Mouse (Mus musculus) adipocyte (in vitro differentiated cells): ENCODE results near the gene Dnah14.
"Not testable (repeated sequence)": the region's sequence is repeated elsewhere in the genome, so short reads cannot be mapped to it uniquely, and the experiment has no call there.

Source experiments
- DNase-seq: peaks from one replicate; pipeline ENCODE4 v3.0.0-alpha.2; 2016; ENCODE audit warnings: low spot score

Gene Dnah14

GRCm38 (mm10) chr1:181782600-181782999 lies 206.2 kb downstream of the Dnah14 start:
- DNase-seq = not testable (repeated sequence)

DNA sequence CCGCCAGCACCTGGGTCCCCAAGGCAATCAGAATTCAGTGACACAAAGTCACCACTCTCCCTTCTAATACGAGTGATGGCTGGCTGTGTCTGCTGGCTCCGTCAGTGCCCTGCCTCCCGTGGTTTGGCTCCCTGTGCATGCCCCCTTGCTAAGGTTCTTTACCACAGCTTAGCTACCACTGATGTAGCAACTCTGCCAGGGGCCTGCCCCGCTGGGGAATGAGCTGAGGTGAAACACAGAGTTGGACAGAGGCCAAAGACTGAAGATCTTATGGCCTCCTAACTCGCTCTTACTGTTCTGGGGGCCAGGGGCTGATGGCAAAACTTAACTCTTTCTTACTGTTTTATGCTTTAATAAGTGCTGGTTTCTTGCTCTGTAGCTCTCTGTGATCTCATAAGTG lies 213.6 kb downstream of the Dnah14 start:
- no peak for DNase-seq

DNA sequence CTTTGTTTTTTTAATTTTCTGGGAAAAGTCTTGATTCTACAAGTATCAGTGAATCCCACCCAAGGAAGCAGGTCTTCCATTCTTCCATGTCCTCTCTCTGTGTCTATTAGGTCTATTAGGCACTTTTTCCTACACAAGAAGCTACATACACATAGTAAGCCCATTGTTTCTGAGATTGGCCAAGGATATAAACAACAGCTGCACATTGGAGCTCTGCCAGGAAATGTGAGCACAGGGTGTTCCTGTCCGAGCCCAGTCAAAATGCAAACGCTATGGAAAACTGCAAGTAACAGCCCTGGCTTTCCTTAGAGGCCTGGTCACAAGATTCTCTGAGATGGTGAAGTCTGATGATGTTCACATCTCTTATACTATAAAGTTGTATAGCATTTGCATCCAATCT lies 217.2 kb downstream of the Dnah14 start:
- peak; percentile 49 for DNase-seq

- DNase-seq = no peak
These were observed 223.6 kb downstream of the Dnah14 start for GRCm38 (mm10) chr1:181799911-181800310.

- no peak for DNase-seq
These were observed 224.3 kb downstream of the Dnah14 start for GRCm38 (mm10) chr1:181800667-181801066.

DNA sequence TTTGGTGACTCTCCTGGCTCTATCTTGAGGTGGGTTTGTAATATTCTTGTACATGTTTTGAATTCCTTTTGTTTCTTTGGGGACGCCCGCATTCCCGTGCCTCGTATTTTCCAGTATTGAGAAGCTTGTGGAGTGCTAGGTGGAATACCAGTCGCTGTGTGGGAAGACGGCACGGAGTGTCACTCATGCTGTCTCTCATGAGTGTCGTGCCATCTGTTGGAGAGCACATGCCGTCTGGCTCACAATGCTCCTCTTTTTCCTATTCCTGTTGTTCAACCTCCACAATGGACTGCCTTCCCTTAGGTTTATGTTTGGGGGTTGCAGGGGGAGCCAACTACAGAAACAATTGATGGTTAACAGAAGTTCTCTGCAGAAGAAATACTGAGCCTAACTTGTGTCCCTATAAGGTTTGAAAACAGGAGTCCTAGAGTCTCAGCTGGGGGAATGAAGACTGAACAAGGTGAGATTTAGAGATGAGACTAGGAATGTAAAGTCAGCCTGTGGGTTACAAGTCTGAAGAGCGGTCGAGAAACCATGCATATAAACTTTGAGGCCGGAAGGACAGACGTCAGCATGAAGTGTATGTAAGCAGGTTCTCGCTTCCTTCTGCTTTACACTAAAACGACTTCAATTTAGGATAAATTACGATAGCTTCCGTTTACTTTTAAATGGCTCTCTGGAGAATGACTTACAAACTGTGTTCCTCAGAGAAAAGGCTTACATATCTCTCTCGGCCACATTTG lies 235.3 kb downstream of the Dnah14 start:
- DNase-seq = no peak

DNA sequence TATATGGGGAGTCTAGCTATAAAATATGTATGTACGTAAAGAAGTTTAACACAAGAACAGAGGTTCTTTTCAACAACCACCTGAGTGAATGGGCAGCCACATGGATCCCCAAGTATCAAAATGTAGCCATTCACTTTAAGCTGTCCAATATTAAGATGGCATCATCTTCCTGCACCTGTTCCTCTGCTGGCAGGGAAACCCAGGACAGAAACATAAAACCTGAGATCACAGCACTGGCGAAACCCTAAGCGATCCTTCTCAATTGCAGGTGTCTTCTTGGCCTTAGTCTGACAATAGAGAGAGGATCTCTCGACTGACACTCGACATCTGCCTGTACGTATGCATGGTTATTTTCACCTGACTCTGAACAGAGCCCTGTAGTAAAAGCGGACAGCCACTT lies 250.4 kb downstream of the Dnah14 start:
- no peak for DNase-seq

- DNase-seq = no peak
These were observed 252.0 kb downstream of the Dnah14 start for GRCm38 (mm10) chr1:181828365-181828764.

GRCm38 (mm10) chr1:181832720-181833119 lies 256.4 kb downstream of the Dnah14 start:
- no peak for DNase-seq

DNA sequence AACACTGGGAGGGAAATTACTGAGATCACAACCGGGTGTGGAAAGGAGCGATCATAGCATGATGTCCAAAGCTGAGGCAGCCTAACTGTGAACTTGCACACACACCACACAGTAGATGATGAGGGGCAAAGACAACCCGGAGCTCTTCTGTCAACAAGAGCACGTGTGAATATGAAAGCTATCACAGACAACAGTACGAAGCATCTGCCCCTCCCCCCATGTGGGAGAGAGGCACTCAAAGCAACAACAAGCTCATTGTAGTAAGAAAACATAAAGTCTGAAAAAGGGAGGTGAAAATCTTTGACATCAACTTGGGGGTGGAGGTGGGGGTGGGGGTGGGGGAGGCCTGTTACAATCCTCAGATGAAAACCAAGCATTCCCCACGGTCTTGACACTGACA lies 256.8 kb downstream of the Dnah14 start:
- DNase-seq = no peak

DNA sequence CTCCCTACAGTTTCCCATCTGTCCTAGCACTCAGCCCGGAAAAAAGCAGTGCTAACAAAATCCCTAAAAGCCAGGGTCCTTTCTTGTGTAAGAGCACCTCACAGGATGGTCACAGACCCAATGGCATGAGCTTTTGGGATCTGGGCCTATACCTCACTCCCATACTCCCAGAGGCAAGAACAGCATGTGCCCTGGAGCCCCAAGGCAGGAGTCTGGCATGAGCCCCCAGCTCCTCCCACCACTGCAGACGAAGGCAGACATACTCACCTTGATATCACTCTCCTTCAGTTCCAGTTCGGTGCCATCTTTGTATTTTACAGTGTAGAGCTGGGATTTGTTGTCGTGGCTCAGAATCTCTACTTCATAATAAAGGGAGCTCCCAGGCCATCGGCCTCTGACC lies 261.8 kb downstream of the Dnah14 start:
- DNase-seq = no peak

DNA sequence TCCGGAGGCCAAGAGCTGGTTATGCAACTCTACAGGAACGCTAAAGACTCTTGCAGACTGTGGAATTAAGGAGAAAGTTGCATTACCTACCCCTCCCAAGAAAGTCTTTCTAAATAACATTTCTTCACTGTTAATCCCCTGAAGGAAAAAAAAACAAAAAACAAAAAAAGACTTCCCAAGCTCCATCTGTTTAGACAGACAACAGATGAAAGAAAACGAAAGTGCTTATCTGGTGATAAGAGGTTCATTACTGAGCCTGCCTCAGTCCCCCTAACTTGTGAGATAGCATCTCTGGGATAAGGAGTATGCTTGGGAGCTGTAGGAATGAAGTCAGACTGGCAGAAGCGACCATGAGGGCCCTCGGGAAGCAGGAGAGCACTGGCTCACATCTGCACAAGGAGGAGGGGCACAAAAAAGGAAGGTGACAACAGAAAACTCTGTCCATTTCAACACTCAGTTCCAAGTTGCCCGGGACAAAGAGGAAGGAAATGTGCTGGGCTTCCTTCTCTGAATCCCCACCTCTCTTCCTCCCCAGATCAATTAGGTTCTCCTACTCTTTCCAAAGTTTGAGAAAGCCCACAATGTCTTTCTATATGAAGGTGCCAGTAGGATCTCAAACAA lies 263.5 kb downstream of the Dnah14 start:
- DNase-seq = no peak

- no peak for DNase-seq
These were observed 265.0 kb downstream of the Dnah14 start for GRCm38 (mm10) chr1:181841396-181841795.

DNA sequence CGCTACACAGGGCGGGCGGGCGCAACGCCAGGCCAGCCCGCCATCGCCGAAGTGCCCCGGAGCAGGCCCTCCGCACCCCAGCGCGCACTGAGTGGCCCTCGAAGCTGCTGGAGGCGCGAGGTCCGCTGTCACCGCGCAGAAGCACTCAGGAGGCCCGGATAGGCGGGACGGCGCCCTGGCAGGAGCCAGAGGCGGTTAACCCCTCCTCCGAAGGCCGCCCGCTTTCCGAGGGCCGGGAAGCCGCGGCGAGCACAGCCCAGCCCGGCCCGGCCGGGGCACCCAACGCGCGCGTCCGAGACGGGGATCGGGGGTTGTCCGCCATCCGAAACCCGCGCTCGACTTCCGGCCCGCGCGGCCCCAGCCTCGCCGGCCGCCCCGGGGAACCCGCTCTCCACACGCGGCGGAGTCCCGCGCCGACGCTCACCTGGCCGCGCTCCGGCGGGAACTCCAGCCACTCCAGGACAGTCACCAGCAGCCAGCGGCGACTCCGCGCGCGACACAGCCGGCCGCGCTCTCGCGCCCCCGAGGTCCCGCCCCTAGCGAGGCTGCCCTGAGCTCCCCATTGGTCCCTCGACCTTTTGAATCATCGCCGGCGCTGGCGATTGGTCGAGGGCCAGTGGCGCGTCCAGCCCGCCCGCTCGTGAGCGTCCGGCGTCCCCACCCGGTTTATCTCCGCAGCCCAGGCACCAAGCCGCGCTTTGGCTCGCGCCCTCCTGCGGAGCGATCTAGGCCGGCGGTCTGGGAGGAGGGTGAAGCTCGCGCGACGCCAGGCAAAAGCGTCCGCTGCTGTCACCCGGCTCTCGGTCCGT lies 265.7 kb downstream of the Dnah14 start:
- DNase-seq = peak; percentile 94

GRCm38 (mm10) chr1:181842781-181843180 lies 266.4 kb downstream of the Dnah14 start, which contains the start of gene Lbr:
Gene Lbr (minus strand): TSS chr1:181843046.
- DNase-seq = no peak

DNA sequence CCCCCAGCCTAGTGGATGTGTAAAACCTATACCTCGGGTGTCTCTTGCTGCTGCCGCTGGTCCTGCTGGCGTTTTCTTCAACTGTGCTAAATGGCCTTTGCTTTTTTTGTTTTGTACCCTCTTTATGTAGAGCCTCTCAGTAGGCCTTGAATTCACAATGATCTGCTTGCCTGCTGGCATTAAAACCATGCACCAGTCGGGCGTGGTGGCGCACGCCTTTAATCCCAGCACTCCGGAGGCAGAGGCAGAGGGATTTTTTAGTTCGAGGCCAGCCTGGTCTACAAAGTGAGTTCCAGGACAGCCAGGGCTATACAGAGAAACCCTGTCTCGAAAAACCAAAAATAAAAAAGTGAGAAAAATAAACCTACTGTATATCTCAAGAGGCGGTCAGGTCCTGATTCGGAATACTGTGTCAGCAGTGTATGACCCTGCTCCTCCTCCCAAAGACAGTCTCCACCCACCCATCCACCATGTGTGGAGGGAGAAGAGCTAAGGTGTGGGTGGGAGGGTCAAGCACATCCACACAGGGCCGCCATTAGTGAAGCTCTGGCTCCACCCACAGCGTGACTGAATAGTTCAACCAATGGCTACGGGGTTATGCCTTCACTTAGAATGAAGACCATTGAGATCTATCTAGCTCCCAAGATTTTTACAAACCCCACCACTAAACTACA lies 268.7 kb downstream of the Dnah14 start:
- no peak for DNase-seq

GRCm38 (mm10) chr1:181845767-181846166 lies 269.4 kb downstream of the Dnah14 start:
- no peak for DNase-seq

- no peak for DNase-seq
These were observed 271.0 kb downstream of the Dnah14 start for GRCm38 (mm10) chr1:181847396-181847795.

GRCm38 (mm10) chr1:181848210-181848609 lies 271.9 kb downstream of the Dnah14 start:
- DNase-seq = no peak

DNA sequence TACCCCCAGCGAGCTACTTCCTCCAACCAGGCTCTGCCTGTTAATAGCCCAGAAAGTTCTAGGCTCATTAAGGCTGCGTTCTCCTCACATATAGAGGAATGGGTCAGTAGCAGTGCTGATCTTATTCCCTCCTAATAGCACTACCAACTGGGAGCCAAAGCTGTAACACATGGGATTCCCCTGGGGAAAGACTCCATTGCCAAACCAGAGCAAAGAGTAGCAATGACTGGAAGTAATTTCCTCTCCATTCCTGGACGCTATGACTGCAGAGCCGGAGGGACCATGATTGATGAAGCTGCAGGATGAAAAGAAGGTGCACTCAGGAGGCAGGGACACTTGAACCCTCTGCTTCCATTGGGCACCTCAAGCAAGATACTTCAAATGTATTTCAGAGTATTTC lies 274.1 kb downstream of the Dnah14 start:
- DNase-seq = peak; percentile 88

DNA sequence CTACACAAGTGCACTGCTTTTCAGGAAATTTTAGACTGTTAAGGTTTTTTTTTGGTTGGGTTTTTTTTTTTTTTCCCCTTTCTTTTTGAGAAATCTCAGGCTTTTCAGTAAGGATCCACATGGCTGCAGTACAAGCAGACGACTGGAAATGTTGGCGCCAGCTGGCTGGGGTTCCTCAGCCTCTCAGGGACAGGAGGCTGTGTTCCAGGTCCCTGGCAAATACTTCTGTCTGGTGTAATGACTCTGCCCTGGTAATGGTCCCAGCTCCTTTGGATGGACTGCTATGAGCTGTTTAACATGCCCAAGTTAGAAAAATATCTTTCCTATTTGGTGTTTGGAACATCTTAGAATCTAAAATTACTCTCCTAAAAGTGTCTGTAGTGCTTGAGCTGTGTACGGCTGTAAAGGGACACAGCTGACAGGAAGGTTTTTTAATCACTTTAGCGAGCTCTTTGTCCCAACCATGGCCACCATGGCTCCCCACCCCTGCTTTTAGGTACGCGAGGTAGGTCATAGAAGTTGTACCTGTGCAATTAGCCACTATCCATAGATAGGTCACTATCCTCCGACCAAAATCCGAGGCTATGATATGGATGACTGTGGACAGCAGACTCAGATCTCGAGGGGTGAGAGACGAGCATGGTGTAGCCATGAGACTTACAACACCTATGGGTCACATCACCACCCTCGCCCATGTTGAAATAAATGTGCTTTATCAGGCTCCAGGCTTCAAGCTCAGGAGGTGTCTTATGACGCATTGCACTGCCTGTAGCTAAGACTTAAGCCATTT lies 275.4 kb downstream of the Dnah14 start:
- peak; percentile 94 for DNase-seq

GRCm38 (mm10) chr1:181852466-181852865 lies 276.1 kb downstream of the Dnah14 start:
- no peak for DNase-seq
